ENCODE assay signal across 8 mouse cellular contexts in the genomic region with DNA sequence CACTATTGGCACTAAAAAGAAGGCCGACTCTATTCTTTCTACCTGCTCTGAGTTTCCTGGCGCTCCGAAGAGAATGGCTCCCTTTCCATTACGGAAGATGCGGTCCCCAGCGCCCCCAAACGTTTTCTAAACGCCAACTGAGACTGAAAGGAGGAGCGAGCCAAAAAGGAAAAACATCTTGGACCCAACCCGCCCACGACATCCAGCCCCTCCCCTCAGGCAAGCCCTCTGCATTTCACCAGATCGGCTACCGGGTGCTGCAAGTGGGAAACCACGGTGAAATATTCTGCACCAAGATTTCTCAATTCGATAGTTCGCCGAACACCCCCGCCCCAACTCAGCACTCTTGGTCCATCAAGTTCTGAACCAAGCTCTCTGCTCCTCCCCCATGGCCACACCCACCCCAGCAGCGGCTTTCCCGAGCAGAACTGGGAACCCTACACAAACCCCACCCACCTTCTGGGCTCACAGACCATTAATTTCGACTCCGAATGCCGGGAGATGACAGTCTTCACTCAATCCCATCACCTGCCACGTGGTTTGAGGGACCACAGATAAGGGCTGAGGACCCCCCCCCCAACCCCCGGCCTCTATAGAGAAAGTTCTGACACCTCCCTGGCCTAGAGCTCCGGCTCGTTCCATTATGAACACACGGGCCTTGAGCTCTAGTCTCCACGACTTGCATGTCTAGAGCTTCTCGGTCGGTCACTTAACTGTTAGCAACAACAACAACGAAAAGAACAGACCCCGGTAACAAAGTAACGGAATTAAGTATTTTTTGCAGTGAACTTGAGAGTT. TPM values are rescaled to one million over a fixed set of nuclear protein-coding genes. Genes with fewer than 3 reads are reported as not detected.
DNase-seq lines count a peak whose midpoint lies in the region; ATAC-seq lines count a peak whose summit lies in the region.

No protein-coding gene starts in this region.

- no peaks in the 10 kb centered on the region for H3K9me3 ChIP-seq in hindbrain, embryonic 14.5 days (ENCODE audit: control insufficient read depth, low read length)

- H3K4me3 ChIP-seq in hindbrain, embryonic 14.5 days (replicated peaks; ENCODE audit: low read length), result peak overlapping the region; percentile 97

- H3K27me3 ChIP-seq in hindbrain, embryonic 14.5 days (ENCODE audit: control insufficient read depth, insufficient read depth, low read length), result no peaks in the 10 kb centered on the region

- H3K4me1 ChIP-seq in hindbrain, embryonic 14.5 days (replicated peaks; ENCODE audit: control insufficient read depth, insufficient read depth, low read length), result peaks cover 32% of the 10 kb centered on the region

- peak; percentile 88 for DNase-seq in ZHBTc4 (ENCODE audit: low read depth, low spot score)
- peak; percentile 76 to 79 for DNase-seq in cerebellum, postnatal 36 days
- DNase-seq in frontal cortex, postnatal 36 days (ENCODE audit: low spot score in 2 of 2), result peak; percentile 78 to 84
- DNase-seq in hindbrain, embryonic 14.5 days (ENCODE audit: low spot score), result peak; percentile 63
- peak; percentile 76 to 83 for DNase-seq in left cerebral cortex, postnatal 14 days (ENCODE audit: low spot score in 2 of 2)
- peak; percentile 77 for DNase-seq in right cerebral cortex, postnatal 25 days
- DNase-seq in urinary bladder, postnatal 4 days (ENCODE audit: low spot score in 2 of 2), result peak; percentile 72 to 74

- under 1% methylated on average over 34 of the region's 34 CpGs for WGBS in hindbrain, embryonic 14.5 days

- intact Hi-C loops in left cerebral cortex, postnatal 14 days (cut with DNase I), result loop anchor here (2.0 to 5.0 kb wide), 4 partner anchors 82 to 226 kb away; no protein-coding TSS in a partner anchor

- H3K36me3 ChIP-seq in hindbrain, embryonic 14.5 days (replicated peaks; ENCODE audit: control insufficient read depth, insufficient read depth), result no peaks in the 10 kb centered on the region

- H3K27ac ChIP-seq in hindbrain, embryonic 14.5 days, result peak overlapping the region; percentile 97

- no peak for ATAC-seq in hindbrain, embryonic 14.5 days (ENCODE audit: low FRiP score)
- peak; percentile 15 for ATAC-seq in megakaryocyte progenitor cell, adult 5-6 weeks (replicated peaks; ENCODE audit: poor library complexity)

- H3K4me2 ChIP-seq in hindbrain, embryonic 14.5 days (replicated peaks), result peak overlapping the region; percentile 86

- peak overlapping the region; percentile 91 for H3K9ac ChIP-seq in hindbrain, embryonic 14.5 days

RNA-seq across cellular contexts. Expression of gene Klf13, which starts 2.3 kb away (rescaled TPM):
- polyA plus RNA-seq in hindbrain, embryonic 14.5 days (2014; fragmentation: Nextera tagmentation; extraction: Ambion mirVana), result 25.2 and 25.4 TPM in 2 replicates
- 100 to 1,000 TPM; 168 to 175 TPM for total RNA-seq in left cerebral cortex, postnatal 14 days (2021)
- total RNA-seq in megakaryocyte progenitor cell, adult 5-6 weeks (2015), result 37.6 and 46.3 TPM in 2 replicates
- 16.9 and 24.3 TPM in 2 replicates for total RNA-seq in megakaryocyte progenitor cell, adult 5-6 weeks (2017)

RNA-seq across cellular contexts. Expression of gene E030018B13Rik, which starts 19.7 kb away (rescaled TPM):
- not detected in 2 replicates for polyA plus RNA-seq in hindbrain, embryonic 14.5 days (2014; fragmentation: Nextera tagmentation; extraction: Ambion mirVana)
- total RNA-seq in left cerebral cortex, postnatal 14 days (2021), result not detected
- not detected in 2 replicates for total RNA-seq in megakaryocyte progenitor cell, adult 5-6 weeks (2015)
- total RNA-seq in megakaryocyte progenitor cell, adult 5-6 weeks (2017), result not detected in 2 replicates
